9 mouse cellular contexts compared by ENCODE assay signal in the genomic region with DNA sequence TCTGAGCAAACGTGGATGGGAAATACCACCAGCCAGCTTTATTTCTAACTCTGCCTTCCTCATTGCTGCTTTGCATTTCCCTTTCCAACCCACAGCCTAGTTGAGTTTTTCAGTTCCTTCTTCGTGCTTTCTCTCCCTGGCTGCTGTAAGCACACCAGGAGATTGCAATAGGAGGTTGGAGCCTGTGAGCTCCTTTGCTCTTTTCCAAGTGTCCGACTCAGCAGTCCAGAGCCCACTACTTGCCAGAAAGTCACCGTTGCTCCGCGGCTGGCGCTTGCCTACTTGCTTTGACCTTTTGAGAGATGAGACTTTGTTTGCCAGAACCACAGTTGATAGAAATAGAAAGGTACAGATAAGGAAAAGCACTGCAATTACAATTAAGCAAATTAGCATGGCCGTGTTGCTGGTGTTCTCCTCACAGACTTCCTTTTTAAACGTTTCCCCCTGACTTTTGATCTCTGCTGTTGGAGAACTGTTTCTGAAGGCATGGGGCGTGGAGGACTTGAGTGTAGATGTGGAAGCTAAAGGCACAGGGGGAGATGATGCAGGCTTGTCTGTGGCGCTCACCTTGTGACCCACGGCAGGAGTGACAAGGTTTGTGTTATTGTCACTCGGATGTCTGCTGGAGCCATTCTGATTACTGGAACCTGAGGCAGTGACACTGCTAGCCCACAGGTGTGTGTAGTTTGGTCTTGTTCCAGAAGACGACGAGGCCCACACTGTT. TPM values are rescaled to one million over a fixed set of nuclear protein-coding genes. Genes with fewer than 3 reads are reported as not detected.
DNase-seq lines count a peak whose midpoint lies in the region; ATAC-seq lines count a peak whose summit lies in the region.
"Had no signal": no experiment of that assay in that cellular context is flagged by ENCODE, and none has a peak within 500 bp of the region (broad histone marks: within the 10 kb centered on the region; RNA-seq: fewer than 3 reads in every experiment).

No protein-coding gene starts in this region.

- no peak overlapping the region for H3K9ac ChIP-seq in liver, embryonic 11.5 days (ENCODE audit: low read depth, low read length)
- H3K9ac ChIP-seq: embryonic facial prominence, embryonic 15.5 days had no signal

- 58% methylated on average over 15 of the region's 15 CpGs for WGBS in liver, embryonic 11.5 days

- H3K4me3 ChIP-seq in liver, embryonic 11.5 days (ENCODE audit: low read depth, low read length): no peak overlapping the region
- H3K4me3 ChIP-seq: embryonic facial prominence, embryonic 15.5 days had no signal

- H3K9me3 ChIP-seq in liver, embryonic 11.5 days (ENCODE audit: control insufficient read depth, low read length): no peaks in the 10 kb centered on the region
- H3K9me3 ChIP-seq: embryonic facial prominence, embryonic 15.5 days had no signal

- H3K4me1 ChIP-seq in liver, embryonic 11.5 days (replicated peaks; ENCODE audit: control insufficient read depth, insufficient read depth, low read length): peaks cover 43% of the 10 kb centered on the region
- H3K4me1 ChIP-seq: embryonic facial prominence, embryonic 15.5 days had no signal

- no peaks in the 10 kb centered on the region for H3K27me3 ChIP-seq in liver, embryonic 11.5 days (replicated peaks; ENCODE audit: control insufficient read depth, insufficient read depth, low read length)
- H3K27me3 ChIP-seq: embryonic facial prominence, embryonic 15.5 days had no signal

- H3K4me2 ChIP-seq in liver, embryonic 11.5 days: peak overlapping the region; percentile 31
- H3K4me2 ChIP-seq: embryonic facial prominence, embryonic 15.5 days had no signal

- DNase-seq in frontal cortex, postnatal 25 days (ENCODE audit: low spot score in 2 of 2): no peak
- peak; percentile 68 for DNase-seq in B cell, adult 2 months
- peak; percentile 74 for DNase-seq in gastrocnemius, postnatal 25 days
- no peak for DNase-seq in liver, embryonic 11.5 days (ENCODE audit: low spot score)
- no peak for DNase-seq in cerebellum, adult 11-12 months
- no peak for DNase-seq in urinary bladder, postnatal 25 days (ENCODE audit: low spot score)
- no peak for DNase-seq in urinary bladder, postnatal 36 days (ENCODE audit: low spot score in 2 of 2)

- ATAC-seq in frontal cortex, adult (ENCODE audit: low TSS enrichment): peak; percentile 47; the same call in 1 of the 2 replicates
- no peak for ATAC-seq in liver, embryonic 11.5 days (replicated peaks; ENCODE audit: low FRiP score)

- peaks cover 4% of the 10 kb centered on the region; the same call in 1 of the 2 replicates for H3K36me3 ChIP-seq in liver, embryonic 11.5 days (ENCODE audit: control insufficient read depth, insufficient read depth, low read length)
- H3K36me3 ChIP-seq: embryonic facial prominence, embryonic 15.5 days had no signal

- peak overlapping the region; percentile 55 for H3K27ac ChIP-seq in liver, embryonic 11.5 days (ENCODE audit: low read depth, low read length)
- H3K27ac ChIP-seq: embryonic facial prominence, embryonic 15.5 days had no signal

RNA-seq across cellular contexts. Expression of gene Evi2, which starts 3.2 kb away (rescaled TPM):
- total RNA-seq in gastrocnemius, postnatal 25 days (2021): under 1 TPM in 1 of 2 experiments, not detected in 1; 0.13 TPM
- polyA plus RNA-seq in liver, embryonic 11.5 days (2014; fragmentation: Nextera tagmentation; extraction: Ambion mirVana): 1.2 and 1.7 TPM in 2 replicates

RNA-seq across cellular contexts. Expression of gene Evi2a, which starts 3.2 kb away (rescaled TPM):
- 1 to 10 TPM; 3.0 to 3.8 TPM for total RNA-seq in gastrocnemius, postnatal 25 days (2021)
- 5.7 and 5.9 TPM in 2 replicates for polyA plus RNA-seq in liver, embryonic 11.5 days (2014; fragmentation: Nextera tagmentation; extraction: Ambion mirVana)

RNA-seq across cellular contexts. Expression of gene Evi2b, which starts 3.6 kb away (rescaled TPM):
- under 1 TPM; 0.21 to 0.31 TPM for total RNA-seq in gastrocnemius, postnatal 25 days (2021)
- 12.7 and 14.4 TPM in 2 replicates for polyA plus RNA-seq in liver, embryonic 11.5 days (2014; fragmentation: Nextera tagmentation; extraction: Ambion mirVana)

RNA-seq across cellular contexts. Expression of gene Omg, which starts 23.3 kb away (rescaled TPM):
- total RNA-seq in gastrocnemius, postnatal 25 days (2021): not detected
- polyA plus RNA-seq in liver, embryonic 11.5 days (2014; fragmentation: Nextera tagmentation; extraction: Ambion mirVana): 0.12 and 0.42 TPM in 2 replicates

Comparison
In these comparisons a context has a peak if more than half of its experiments do, and no peak if none do; other contexts are left out.
1. DNase-seq: peak in B cell, adult 2 months (2 of 2) and gastrocnemius, postnatal 25 days (single experiment); none in frontal cortex, postnatal 25 days (0 of 2), liver, embryonic 11.5 days (single experiment), cerebellum, adult 11-12 months (single experiment), urinary bladder, postnatal 25 days (single experiment) and urinary bladder, postnatal 36 days (0 of 2).